Mouse (Mus musculus) brain, embryonic 14.5 days (tissue): ENCODE results near the gene Eid2b. TPM values are rescaled to one million over a fixed set of nuclear protein-coding genes. Genes with fewer than 3 reads are reported as not detected.

Experiments
- DNase-seq: peaks from one replicate; pipeline ENCODE4 v3.0.0-alpha.2; 2011; ENCODE audit warnings: low read depth
- CTCF ChIP-seq: fragments of 200-500 bp; IDR thresholded peaks from 2 replicates; pipeline ENCODE4 v1.5.1; 2012; ENCODE audit warnings: inconsistent platforms, mild to moderate bottlenecking, moderate library complexity, borderline replicate concordance; ENCODE audit not compliant: insufficient read depth, insufficient read length; ENCODE audit errors: extremely low read depth
- POLR2A ChIP-seq: fragments of 200-500 bp; IDR thresholded peaks from 2 replicates; pipeline ENCODE4 v1.6.1; 2012; ENCODE audit warnings: mild to moderate bottlenecking, inconsistent platforms, borderline replicate concordance; ENCODE audit not compliant: poor library complexity, insufficient read depth, insufficient read length, severe bottlenecking; ENCODE audit errors: extremely low read depth
- polyA plus RNA-seq: library from polyadenylated mRNA; depleted of rRNA; stranded (reverse); fragments of >200 nt; gene quantifications from 2 replicates; pipeline ENCODE4 v1.2.3, GENCODE M21; 2012

Gene Eid2b
- polyA plus RNA-seq, 1 experiment, result 40.9 TPM

DNA sequence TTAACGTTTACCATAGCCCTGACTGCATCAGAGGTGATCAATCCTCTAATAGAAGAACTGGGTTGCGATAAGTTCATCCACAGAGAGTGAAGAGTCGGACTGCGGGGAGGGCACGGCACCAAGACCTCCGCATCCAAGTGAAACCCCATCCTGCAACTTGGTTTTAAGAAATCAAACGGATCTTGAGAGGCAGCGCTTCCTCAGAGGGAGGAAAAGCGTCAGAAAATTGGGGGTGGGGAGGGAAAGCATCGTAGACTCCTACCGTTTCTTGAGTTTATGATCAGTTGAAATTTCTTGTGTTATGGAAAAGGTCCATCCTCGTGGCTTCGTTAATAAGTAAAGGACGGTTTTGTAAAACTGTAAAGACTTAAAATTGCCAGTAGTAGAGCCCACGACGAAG is 9.0 kb upstream of the Eid2b start:
- no peak for TF ChIP-seq CTCF
- no peak for TF ChIP-seq POLR2A
- DNase-seq, result no peak

DNA sequence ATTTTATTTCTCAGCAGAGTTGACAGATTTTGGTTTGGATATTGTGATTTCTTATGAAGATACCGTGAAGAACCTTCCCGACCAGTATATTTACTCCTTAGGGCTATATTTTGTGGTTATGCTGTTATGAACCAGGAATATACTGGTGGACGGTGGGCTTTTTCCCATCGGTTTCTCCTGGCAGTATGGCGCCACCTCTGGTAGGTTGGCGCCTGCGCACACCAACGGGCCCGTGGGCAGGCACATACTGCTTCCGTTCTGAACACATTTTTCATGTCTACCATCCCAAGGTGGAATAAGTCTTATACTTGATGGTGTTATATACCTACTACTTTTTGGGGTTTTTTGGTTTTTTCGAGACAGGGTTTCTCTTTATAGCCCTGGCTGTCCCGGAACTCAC is 8.2 kb upstream of the Eid2b start:
- no peak for DNase-seq
- no peak for TF ChIP-seq POLR2A
- TF ChIP-seq CTCF, result peak; percentile 46; the same call in 1 of the 2 replicates

DNA sequence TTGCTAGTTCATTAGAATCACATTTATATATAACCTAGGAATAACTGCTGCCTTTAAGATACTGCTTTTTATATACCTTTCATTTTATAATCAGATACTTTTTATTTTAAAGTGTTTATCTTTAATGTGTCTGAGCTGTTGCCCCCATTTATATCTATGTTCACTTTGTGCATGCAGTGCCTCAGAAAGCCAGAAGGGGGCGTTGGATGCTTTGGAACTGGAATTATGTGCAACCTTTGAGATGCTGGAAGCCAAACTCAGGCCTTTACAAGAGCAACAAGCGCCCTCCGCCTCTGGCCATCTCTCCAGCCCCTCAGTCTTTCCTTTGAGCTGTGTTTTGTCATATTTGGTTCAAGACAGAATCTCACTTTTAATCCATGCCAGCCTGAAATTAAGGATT is 5.8 kb upstream of the Eid2b start:
- TF ChIP-seq POLR2A (no peak), CTCF (peak; percentile 39; the same call in 1 of the 2 replicates)
- DNase-seq, result no peak

GRCm38 (mm10) chr7:28277237-28277614 is 313 bp upstream of the Eid2b start:
- TF ChIP-seq CTCF, result no peak
- TF ChIP-seq POLR2A, result no peak

DNA sequence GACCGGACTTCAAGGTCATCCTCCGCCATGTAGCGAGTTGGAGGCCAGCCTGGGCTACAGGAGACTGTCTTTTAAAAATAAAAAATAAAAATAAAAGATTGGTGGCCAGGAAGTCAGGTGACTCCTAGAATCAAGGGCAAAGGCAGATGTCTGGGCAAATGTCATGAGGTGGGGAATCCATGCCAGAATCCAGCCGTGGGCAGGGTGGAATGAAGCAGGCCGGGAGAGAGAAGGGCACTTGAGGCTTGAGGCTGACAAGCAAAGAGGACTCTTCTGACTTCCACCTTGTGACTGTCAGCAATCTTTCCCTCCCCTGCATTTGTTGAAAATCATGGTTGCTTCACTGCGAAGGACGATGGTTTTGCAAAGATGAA is 727 bp downstream of the Eid2b start:
- DNase-seq, result no peak
- TF ChIP-seq POLR2A, result no peak
- TF ChIP-seq CTCF, result no peak

More at GRCm38 (mm10) chr7:28277237-28277614, 313 bp upstream of the Eid2b start:
- DNase-seq, result no peak

GRCm38 (mm10) chr7:28280630-28281029 is 3.1 kb downstream of the Eid2b start:
- no peak for TF ChIP-seq CTCF
- no peak for TF ChIP-seq POLR2A

GRCm38 (mm10) chr7:28290165-28290564 is 12.6 kb downstream of the Eid2b start:
- TF ChIP-seq POLR2A (no peak), CTCF (peak; percentile 17; the same call in 1 of the 2 replicates)
- DNase-seq, result peak; percentile 55

More at GRCm38 (mm10) chr7:28280630-28281029, 3.1 kb downstream of the Eid2b start:
- DNase-seq, result no peak

DNA sequence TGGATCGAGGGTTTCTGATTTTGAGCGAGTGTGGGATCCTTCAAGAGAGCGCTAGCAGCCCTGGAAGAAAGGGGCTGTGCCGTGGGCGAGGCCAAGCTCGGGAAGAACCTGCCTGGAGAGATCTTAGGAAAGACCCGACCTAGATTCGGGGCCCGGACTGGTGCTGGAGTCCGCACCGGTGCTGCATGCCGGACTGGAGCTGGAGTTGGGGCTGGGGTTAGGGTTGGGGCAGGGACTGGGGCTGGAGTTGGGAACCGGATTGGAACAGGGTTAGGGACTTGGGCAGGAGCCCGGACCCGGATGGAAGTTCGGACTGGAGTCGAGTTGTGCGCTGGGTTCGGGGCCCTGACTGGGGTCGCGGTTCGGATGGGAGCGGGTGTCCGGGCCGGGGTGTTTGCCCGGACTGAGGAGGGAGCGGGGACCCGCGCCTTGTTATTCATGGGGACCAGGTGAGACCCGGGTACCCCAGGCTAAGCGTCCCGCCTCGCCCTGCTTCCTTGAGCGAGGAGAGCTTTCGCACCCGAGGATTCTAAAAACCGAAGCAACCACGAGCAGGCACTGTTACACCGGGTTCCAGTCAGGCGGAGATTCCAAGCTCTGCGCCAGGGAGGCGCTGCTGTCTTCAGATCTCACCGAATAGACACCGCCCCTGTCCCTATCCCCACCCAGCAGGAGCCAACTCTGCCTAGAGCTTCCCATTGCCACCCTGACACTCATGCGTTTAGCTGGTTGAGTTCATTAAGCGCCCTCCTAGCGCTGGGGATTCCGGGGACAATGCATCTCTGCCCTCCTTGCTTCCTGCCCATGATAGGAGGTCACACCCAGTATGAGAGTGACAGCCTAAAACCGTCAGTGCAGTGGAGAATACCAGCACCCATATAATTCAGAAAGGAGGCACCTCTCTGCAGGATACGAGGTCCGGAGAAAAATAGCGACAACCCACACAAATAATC is 13.4 kb downstream of the Eid2b start, which contains the start of gene Selenov:
Selenov (minus strand) TSS at position 549 of the 953 bp plus-strand sequence.
- peak; percentile 63 for DNase-seq
- TF ChIP-seq POLR2A, result no peak
- peak; percentile 21; the same call in 1 of the 2 replicates for TF ChIP-seq CTCF

DNA sequence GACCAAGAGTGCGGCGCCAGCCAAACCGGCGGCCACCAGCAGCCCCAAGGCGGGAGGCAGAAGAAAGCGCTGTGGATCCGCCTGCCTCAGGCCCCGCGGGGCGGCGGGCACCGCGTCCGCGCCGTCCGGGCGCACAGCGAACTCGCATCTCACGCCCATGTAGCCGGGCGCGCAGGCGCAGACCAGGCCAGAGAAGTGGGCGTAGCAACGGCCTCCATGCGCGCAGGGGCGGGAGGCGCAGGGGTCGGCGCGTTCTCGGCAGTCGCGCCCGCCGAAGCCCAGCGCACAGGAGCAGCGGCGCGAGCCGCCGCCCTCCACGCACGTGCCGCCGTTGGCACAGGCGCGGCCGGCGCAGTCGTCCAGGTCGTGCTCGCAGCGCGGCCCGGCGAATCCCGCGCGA is 16.9 kb downstream of the Eid2b start:
- DNase-seq, result peak; percentile 92
- TF ChIP-seq POLR2A (peak; percentile 61), CTCF (no peak)

GRCm38 (mm10) chr7:28298837-28299625 is 21.5 kb downstream of the Eid2b start:
- TF ChIP-seq POLR2A (no peak), CTCF (peak; percentile 64; the same call in 1 of the 2 replicates)
- DNase-seq, result peak; percentile 91

- peak; percentile 92 for DNase-seq
- peak; percentile 11; the same call in 1 of the 2 replicates for TF ChIP-seq POLR2A
- peak; percentile 56 for TF ChIP-seq CTCF
Observed at GRCm38 (mm10) chr7:28301616-28302433, 24.3 kb downstream of the Eid2b start, which contains the start of gene Dll3. Gene Dll3 (minus strand): TSS chr7:28302238.

DNA sequence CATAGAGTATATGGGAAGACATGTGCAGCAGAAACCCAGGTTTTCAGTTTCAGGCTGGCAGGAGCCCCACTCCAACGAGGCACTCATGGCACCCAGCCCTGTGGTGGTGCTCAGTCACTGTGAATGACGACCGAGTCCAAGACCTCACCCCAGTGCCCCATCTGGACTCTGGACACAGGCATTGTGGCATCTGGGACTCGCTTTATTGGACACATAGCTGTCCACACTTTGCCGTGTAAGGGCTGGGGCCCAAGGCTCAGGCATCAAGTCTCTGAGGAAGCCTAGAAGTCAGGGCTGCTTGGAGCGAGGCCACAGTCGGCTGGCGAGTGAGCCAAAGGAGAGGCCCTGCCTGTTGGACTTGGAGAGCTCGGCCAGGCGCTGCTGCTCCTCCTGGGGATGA is 28.1 kb downstream of the Eid2b start:
- no peak for DNase-seq

More for the DNA sequence above, 28.1 kb downstream of the Eid2b start:
- TF ChIP-seq POLR2A (no peak), CTCF (no peak)
